Mouse (Mus musculus) olfactory bulb, adult 2 months (tissue): ENCODE results near the gene Drc7.

Experiments
- CTCF ChIP-seq: fragments of 200-500 bp; IDR thresholded peaks from 2 replicates; pipeline ENCODE4 v1.5.1; 2012; ENCODE audit warnings: low read depth, mild to moderate bottlenecking, low read length, moderate library complexity; ENCODE audit not compliant: insufficient read depth
- POLR2A ChIP-seq: fragments of 200-500 bp; IDR thresholded peaks from 2 replicates; pipeline ENCODE4 v1.6.1; 2012; ENCODE audit warnings: mild to moderate bottlenecking, low read depth, low read length, moderate library complexity; ENCODE audit not compliant: insufficient read depth

GRCm38 (mm10) chr8:95064531-95064930 lies 9.6 kb downstream of the Drc7 start:
- TF ChIP-seq CTCF: no peak
- TF ChIP-seq POLR2A: no peak
